ENCODE assay signal across 1 mouse cellular context in the genomic region with DNA sequence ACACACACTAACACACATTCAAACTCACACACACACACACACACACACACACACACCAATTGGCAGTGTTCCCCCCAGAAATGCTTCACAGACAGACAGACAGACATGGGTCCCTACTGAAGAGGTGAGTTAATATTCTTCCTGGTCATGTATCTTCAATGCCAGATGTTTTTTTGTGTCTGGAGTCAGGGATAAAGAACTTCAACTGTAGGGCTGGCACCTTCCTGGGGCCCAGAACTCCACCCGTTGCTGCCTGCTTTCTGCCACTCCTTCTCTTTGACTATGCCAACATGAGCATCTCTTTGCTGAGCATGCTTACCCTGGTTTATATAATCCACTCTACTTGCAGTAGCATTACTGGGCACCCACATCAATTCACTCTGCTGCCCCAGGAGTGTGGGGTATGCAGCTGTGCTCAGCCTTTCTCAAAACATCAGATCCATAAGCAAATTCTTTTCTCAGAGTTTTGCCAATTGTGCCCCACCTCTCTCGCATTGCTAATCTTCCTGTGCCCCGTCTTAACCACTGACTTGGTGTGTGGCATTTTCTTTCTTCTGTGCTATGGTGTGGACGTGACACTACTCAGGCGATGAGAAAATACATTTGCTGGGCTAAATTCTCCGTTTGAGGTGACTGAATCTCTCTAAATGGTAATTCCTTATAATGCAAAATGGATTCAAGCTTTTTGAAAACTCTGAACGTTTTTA.
TF ChIP-seq lines count a peak whose summit lies in the region.

No protein-coding gene starts in this region.

TF ChIP-seq in MEL, 35 proteins besides CTCF, POLR2A, EP300 and RAD21 (continued from another document):
- TF ChIP-seq GATA1 (IDR thresholded peaks at IDR 0.05; ENCODE audit: low read depth, low read length) = no peak
- TF ChIP-seq MEF2A (IDR thresholded peaks at IDR 0.05; ENCODE audit: extremely low read depth, insufficient replicate concordance, low read depth, low read length, poor library complexity, severe bottlenecking) = no peak
- peak; percentile 48; the same call in 1 of the 2 replicates for TF ChIP-seq TCF12 (IDR thresholded peaks at IDR 0.05; ENCODE audit: low read depth, low read length)
- TF ChIP-seq MAFK (IDR thresholded peaks at IDR 0.05; ENCODE audit: borderline replicate concordance, low read depth, low read length) = no peak
- 0 out of 2 replicates have a peak, but pooled peaks have one; percentile 9 for TF ChIP-seq NRF1 (IDR thresholded peaks at IDR 0.05; ENCODE audit: insufficient read depth, low read depth, low read length, poor library complexity, severe bottlenecking)
- TF ChIP-seq CHD1 (IDR thresholded peaks at IDR 0.05; ENCODE audit: low read depth, low read length) = no peak
- no peak for TF ChIP-seq POLR2AphosphoS2 (IDR thresholded peaks at IDR 0.05; ENCODE audit: low read length)
- no peak for TF ChIP-seq JUND (IDR thresholded peaks at IDR 0.05; ENCODE audit: low read depth, low read length)
- no peak for TF ChIP-seq SMC3 (IDR thresholded peaks at IDR 0.05; ENCODE audit: low read depth, low read length)
- TF ChIP-seq KAT2A (conservative IDR thresholded peaks at IDR 0.05; ENCODE audit: low read depth, low read length) = no peak
- no peak for TF ChIP-seq GABPA (IDR thresholded peaks at IDR 0.05; ENCODE audit: low read depth, low read length)
- TF ChIP-seq ZKSCAN1 (IDR thresholded peaks at IDR 0.05; ENCODE audit: low read depth, low read length) = no peak
- TF ChIP-seq USF1 (IDR thresholded peaks at IDR 0.05; ENCODE audit: low read depth, low read length) = no peak
- no peak for TF ChIP-seq USF2 (IDR thresholded peaks at IDR 0.05; ENCODE audit: borderline replicate concordance in 1 of 2, insufficient read depth in 1 of 2, low read depth in 1 of 2, low read length in 2 of 2)
- TF ChIP-seq BHLHE40 (IDR thresholded peaks at IDR 0.05; ENCODE audit: borderline replicate concordance, low read depth, low read length) = no peak
- peak; percentile 55 for TF ChIP-seq TAL1 (IDR thresholded peaks at IDR 0.05; ENCODE audit: low read length)
- 0 out of 2 replicates have a peak, but pooled peaks have one; percentile 18 for TF ChIP-seq ETS1 (IDR thresholded peaks at IDR 0.05; ENCODE audit: low read depth, low read length)
- no peak for TF ChIP-seq POLR2AphosphoS5 (IDR thresholded peaks at IDR 0.05; ENCODE audit: borderline replicate concordance, low read depth, low read length)
